Mouse (Mus musculus) liver, embryonic 11.5 days (tissue): Measurements from ENCODE around the gene Prlh. TPM values are rescaled to one million over a fixed set of nuclear protein-coding genes. Genes with fewer than 3 reads are reported as not detected.

ENCODE experiments used
- ATAC-seq: fragments of 200-750 bp; cut with Nextera tagmentation; replicated peaks from 2 replicates; pipeline ENCODE4 v1.8.0; 2017; ENCODE audit warnings: moderate number of reproducible peaks, mild to moderate bottlenecking, moderate TSS enrichment, moderate library complexity; ENCODE audit not compliant: low FRiP score
- DNase-seq: peaks from one replicate; pipeline ENCODE4 v3.0.0-alpha.2; 2017; ENCODE audit warnings: low spot score
- H3K27ac ChIP-seq: fragments of 300-500 bp; sonication (generic); 2 replicates; pipeline ENCODE4 v1.5.1; 2014; ENCODE audit warnings: mild to moderate bottlenecking, low read depth, low read length, control low read depth
- H3K27me3 ChIP-seq: fragments of 300-500 bp; sonication (generic); replicated peaks from 2 replicates; pipeline ENCODE4 v1.6.1; 2014; ENCODE audit warnings: low read length, mixed read lengths; ENCODE audit not compliant: control insufficient read depth, insufficient read depth
- H3K36me3 ChIP-seq: fragments of 300-500 bp; sonication (generic); 2 replicates; pipeline ENCODE4 v1.6.1; 2014; ENCODE audit warnings: mild to moderate bottlenecking, low read length, moderate library complexity, mixed read lengths; ENCODE audit not compliant: control insufficient read depth, insufficient read depth
- H3K4me1 ChIP-seq: fragments of 300-500 bp; sonication (generic); replicated peaks from 2 replicates; pipeline ENCODE4 v1.6.1; 2014; ENCODE audit warnings: low read length, mixed read lengths; ENCODE audit not compliant: control insufficient read depth, insufficient read depth
- H3K4me2 ChIP-seq: fragments of 300-500 bp; sonication (generic); 2 replicates; pipeline ENCODE4 v1.6.1; 2014; ENCODE audit warnings: mild to moderate bottlenecking, control low read depth, moderate library complexity
- H3K4me3 ChIP-seq: fragments of 300-500 bp; sonication (generic); 2 replicates; pipeline ENCODE4 v1.5.1; 2014; ENCODE audit warnings: low read depth, low read length, control low read depth
- H3K9ac ChIP-seq: fragments of 300-500 bp; sonication (generic); 2 replicates; pipeline ENCODE4 v1.6.1; 2014; ENCODE audit warnings: low read depth, low read length, control low read depth
- H3K9me3 ChIP-seq: fragments of 300-500 bp; sonication (generic); 2 replicates; pipeline ENCODE4 v1.6.1; 2016; ENCODE audit warnings: low read length, inconsistent platforms, mixed read lengths; ENCODE audit not compliant: control insufficient read depth
- WGBS: fragments of 180-500 bp; shearing (Covaris S2); extraction: QIAGEN DNeasy Blood & Tissue Kit; methylation state at CpG from one replicate; pipeline ENCODE4 v1.1.7; 2014; 5-methylcytosine and 5-hydroxymethylcytosine counted together
- polyA plus RNA-seq: library from polyadenylated mRNA; unstranded; fragments of >200 nt; fragmentation: Nextera tagmentation; extraction: Ambion mirVana; gene quantifications from 2 replicates; pipeline ENCODE4 v1.2.1, GENCODE M21; 2014

Gene Prlh
- polyA plus RNA-seq, 1 experiment from 2014 or later: not detected

DNA sequence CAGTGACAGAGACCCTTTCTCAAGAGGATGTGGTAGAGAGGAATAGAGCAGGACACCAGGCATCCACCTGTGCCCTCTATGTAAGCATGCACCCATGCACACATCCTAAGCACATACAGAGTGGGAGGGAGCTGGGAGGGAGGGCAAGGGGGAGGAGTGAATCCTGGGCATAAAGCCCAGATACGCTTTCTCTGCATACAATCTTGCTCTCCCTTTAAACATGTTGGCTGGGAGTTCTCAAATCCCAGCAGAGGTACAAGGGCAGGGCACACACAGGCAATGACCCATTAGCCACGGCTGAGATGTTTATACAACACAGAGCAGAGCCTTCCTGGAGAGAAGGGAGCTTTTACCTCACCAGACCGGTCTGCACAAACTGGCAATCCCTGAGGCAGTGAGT lies 10.1 kb downstream of the Prlh start:
- no peak for ATAC-seq
- no peak overlapping the region for H3K27ac ChIP-seq

DNA sequence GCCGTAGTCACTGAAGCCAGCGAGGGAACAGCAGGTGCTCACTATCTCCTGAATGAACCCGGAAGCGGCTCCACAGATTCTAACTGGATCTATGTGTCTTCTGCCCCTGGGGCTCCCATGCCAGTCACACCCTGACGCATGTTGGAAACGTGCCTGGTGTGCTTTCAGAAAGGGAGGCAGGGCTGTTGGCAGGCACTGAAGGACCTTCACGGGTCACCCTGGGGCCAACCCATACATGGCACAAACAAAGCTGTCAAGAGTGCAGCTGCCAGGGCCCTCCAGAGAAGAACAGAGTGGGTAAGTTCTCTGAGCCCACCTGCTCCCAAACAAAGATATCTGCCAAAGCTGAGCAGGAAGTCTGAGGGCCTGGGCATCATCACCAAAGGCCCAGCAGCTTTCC lies 14.7 kb downstream of the Prlh start:
- H3K9me3 ChIP-seq: no peaks in the 10 kb centered on the region
- H3K27ac ChIP-seq: no peak overlapping the region
- 75% methylated on average over 7 of the region's 7 CpGs for WGBS
- H3K4me2 ChIP-seq: no peak overlapping the region
- no peak for ATAC-seq
- no peak overlapping the region for H3K4me3 ChIP-seq
- H3K9ac ChIP-seq: no peak overlapping the region
- no peak for DNase-seq
- H3K36me3 ChIP-seq: no peaks in the 10 kb centered on the region
- H3K4me1 ChIP-seq: peaks cover 11% of the 10 kb centered on the region
- no peaks in the 10 kb centered on the region for H3K27me3 ChIP-seq

More for the DNA sequence above, 10.1 kb downstream of the Prlh start:
- WGBS: 44% methylated on average over 3 of the region's 3 CpGs
- no peak overlapping the region for H3K4me2 ChIP-seq
- H3K4me3 ChIP-seq: no peak overlapping the region
- no peaks in the 10 kb centered on the region for H3K36me3 ChIP-seq
- H3K4me1 ChIP-seq: 0 out of 2 replicates have a peak, but pooled peaks cover 3% of the 10 kb centered on the region
- no peak for DNase-seq
- no peak overlapping the region for H3K9ac ChIP-seq
- no peaks in the 10 kb centered on the region for H3K9me3 ChIP-seq
- H3K27me3 ChIP-seq: no peaks in the 10 kb centered on the region; the same call in 1 of the 2 replicates

DNA sequence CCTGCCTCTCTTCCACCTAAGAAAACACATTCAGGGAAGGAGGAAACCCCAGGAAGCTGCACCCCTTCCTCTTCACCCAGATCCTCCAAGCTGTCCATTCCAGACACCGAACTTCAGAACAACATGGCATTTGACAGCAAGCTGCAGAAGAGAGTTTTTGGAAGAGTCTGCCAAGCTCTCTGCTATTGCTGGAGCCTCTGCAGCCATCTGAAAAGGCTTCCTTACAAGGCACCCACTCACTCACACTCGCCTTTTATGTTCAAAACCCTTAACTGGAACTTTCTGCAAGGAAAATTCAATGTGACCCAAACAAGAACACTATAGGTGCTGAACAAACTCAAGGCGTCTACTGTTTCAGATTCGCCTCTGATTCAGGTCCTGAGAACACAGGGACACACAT lies 15.7 kb downstream of the Prlh start:
- DNase-seq (no peak), ATAC-seq (no peak)
- no peak overlapping the region for H3K4me3 ChIP-seq
- whole genome bisulfite sequencing: 73% methylated on average over 4 of the region's 4 CpGs
- H3K9ac ChIP-seq: no peak overlapping the region
- no peaks in the 10 kb centered on the region for H3K27me3 ChIP-seq
- H3K4me1 ChIP-seq: peaks cover 14% of the 10 kb centered on the region
- H3K36me3 ChIP-seq: no peaks in the 10 kb centered on the region
- no peaks in the 10 kb centered on the region for H3K9me3 ChIP-seq
- H3K4me2 ChIP-seq: peak overlapping the region; percentile 47
- H3K27ac ChIP-seq: no peak overlapping the region

DNA sequence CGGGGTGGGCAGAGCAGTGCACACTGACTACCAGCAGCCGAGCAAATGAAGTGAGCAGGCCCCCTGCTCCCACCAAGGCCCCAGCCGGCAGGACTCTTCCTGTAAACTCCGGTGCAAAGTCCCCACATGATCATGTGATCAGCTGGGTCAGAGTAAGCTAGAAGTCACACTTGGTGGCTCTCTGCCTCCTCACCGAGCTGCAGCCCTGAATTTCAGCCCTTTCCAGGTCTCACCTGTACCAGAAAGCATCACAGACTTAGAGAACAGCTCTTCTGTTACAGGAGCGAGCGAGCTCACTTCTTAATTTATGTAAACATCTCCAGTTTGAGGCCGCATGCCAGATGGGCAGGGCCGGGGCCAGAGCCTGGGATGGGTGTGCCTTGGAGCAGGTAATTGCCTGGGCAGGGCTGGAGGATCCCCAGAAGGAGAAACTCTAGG lies 16.5 kb downstream of the Prlh start, which contains the start of gene Rab17:
Gene Rab17, minus strand, starts transcription at position 315 of the 438 bp plus-strand sequence.
- Histone ChIP-seq H3K4me3 (peak within 1 kb of the TSS; percentile 29), H3K9me3 (no peaks in the 10 kb centered on the region), H3K4me1 (peaks cover 13% of the 10 kb centered on the region), H3K36me3 (no peaks in the 10 kb centered on the region), H3K4me2 (peak within 1 kb of the TSS; percentile 47), H3K27me3 (no peaks in the 10 kb centered on the region), H3K27ac (no peak within 1 kb of the TSS), H3K9ac (no peak within 1 kb of the TSS)
- no peak for DNase-seq
- 25% methylated on average over 9 of the region's 9 CpGs for WGBS
- 0 out of 2 replicates have a peak, but pooled peaks have one; percentile 27 for ATAC-seq

DNA sequence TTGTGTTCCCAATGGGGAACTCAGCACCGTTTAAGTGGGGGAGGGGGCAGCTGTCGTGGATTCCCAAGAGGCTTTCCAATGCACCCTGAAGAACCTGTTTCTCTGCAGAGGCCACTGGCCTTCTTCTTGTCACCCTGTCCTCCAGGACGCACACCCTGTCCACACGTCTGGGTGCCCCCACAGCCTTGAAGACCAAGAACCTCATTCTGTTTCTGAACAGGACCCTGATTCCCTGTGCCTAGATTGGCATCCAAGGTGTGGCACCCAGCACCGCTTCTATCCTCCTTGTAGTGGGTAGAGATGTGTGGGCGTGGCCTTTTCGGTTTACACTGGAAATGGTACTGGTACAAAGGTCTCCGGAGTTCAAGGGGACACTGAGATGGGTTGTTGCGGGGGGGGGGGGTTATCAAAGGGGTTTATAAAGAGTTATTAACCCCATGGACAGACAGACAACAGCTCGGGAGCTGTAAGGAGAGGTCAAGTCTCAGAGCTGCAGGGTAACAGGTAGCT lies 17.0 kb downstream of the Prlh start:
- 67% methylated on average over 10 of the region's 10 CpGs for WGBS
- no peak overlapping the region for H3K4me2 ChIP-seq
- H3K27ac ChIP-seq: no peak overlapping the region
- H3K4me3 ChIP-seq: no peak overlapping the region
- H3K9ac ChIP-seq: no peak overlapping the region
- DNase-seq (no peak), ATAC-seq (no peak)
- H3K9me3 ChIP-seq: no peaks in the 10 kb centered on the region
- no peaks in the 10 kb centered on the region for H3K27me3 ChIP-seq
- peaks cover 16% of the 10 kb centered on the region for H3K4me1 ChIP-seq
- no peaks in the 10 kb centered on the region for H3K36me3 ChIP-seq

DNA sequence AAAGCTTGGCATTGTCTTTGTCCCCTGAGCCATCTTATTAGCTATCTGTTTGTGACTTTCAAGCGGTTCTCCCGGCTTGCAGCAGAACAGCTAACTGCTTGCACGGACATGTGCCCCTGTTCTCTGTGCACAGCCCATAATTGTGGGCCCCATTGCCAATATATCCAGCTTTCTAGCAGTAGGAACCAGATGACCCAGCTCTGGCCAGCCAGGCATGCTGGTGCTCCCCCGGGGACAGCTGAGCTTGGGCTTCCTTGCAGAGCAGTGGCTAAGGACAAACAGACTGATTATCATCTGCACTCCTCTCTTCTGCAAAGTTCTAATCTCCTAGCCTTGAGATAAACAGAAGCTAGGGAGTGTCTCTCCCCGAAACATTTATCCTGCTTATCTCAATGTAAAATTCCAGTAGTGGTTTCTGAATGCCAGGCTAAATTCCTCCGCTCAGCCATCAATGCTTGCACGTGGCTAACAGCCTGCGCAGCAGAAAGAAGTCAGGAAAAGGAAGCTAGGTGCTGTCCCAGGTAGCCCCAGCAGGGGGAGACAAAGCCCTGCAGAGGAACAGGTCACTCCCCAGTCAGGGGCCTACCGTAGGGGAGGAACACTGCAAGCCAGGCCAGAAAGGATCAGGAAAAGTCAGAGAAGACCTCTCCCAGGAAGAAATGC lies 20.1 kb downstream of the Prlh start:
- no peak overlapping the region for H3K4me2 ChIP-seq
- DNase-seq: peak; percentile 88
- no peaks in the 10 kb centered on the region for H3K36me3 ChIP-seq
- H3K27ac ChIP-seq: no peak overlapping the region
- peaks cover 16% of the 10 kb centered on the region for H3K4me1 ChIP-seq
- H3K9me3 ChIP-seq: no peaks in the 10 kb centered on the region
- H3K9ac ChIP-seq: 0 out of 2 replicates have a peak overlapping the region, but pooled peaks have one; percentile 20
- no peak overlapping the region for H3K4me3 ChIP-seq
- 25% methylated on average over 9 of the region's 9 CpGs for WGBS
- H3K27me3 ChIP-seq: no peaks in the 10 kb centered on the region
- peak; percentile 58 for ATAC-seq

DNA sequence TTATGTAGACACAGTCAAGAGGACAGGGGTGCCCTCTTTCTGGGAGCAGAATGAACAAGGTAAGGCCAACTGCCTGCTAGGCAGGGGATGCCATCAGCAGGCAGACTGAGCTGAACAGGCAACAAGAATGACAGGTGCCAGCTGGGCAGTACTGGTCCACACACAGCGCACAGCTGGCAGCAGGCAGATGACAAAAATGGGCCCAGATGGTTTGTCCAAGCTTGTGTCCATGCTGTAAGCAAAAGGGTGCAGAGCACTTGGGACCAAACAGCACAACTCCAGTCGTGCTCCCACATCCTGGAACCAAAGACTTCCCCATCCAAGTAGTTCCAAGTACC lies 20.6 kb downstream of the Prlh start:
- no peak overlapping the region for H3K4me3 ChIP-seq
- no peaks in the 10 kb centered on the region for H3K36me3 ChIP-seq
- ATAC-seq: peak; percentile 37
- no peaks in the 10 kb centered on the region for H3K9me3 ChIP-seq
- WGBS: 83% methylated on average over 2 of the region's 2 CpGs
- H3K27me3 ChIP-seq: no peaks in the 10 kb centered on the region
- no peak for DNase-seq
- no peak overlapping the region for H3K27ac ChIP-seq
- H3K9ac ChIP-seq: 0 out of 2 replicates have a peak overlapping the region, but pooled peaks have one; percentile 20
- H3K4me2 ChIP-seq: no peak overlapping the region
- H3K4me1 ChIP-seq: peaks cover 16% of the 10 kb centered on the region

DNA sequence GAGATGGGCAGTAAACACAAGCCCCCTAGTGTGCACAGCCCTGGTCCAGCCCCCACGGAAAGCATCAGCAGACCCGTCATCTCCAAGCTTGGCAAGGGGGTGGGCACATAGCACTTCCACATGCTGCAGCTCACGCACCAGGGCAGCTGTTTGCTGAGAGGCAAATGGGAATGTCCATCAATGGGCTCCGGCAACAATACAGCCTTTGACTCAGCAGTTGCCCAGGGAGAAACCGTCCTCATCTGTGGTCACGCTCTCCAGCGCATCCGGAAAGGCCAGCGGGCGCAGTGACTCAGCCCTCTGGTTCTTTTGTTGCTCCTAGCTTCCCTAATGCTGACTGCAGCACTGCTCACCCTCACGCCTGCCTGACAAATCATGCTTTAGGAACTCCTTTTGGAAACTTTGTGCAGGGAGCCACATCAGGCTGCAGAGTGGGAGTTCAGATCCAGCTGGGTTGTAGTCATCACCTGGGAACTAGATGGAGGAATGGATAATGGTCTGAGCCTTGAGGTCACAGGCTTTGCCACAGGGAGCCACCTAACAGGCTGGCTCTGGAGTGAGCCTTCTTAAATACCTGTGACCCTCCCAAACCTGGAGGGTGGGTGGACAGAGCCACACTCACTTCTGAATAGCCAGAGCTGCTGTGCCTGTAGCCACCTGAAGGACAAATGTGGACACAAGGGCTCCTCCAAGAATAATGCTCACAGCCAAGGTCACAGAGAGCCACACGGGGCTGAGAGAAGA lies 22.2 kb downstream of the Prlh start:
- Histone ChIP-seq H3K36me3 (no peaks in the 10 kb centered on the region), H3K4me1 (peaks cover 8% of the 10 kb centered on the region), H3K27me3 (no peaks in the 10 kb centered on the region), H3K4me3 (no peak overlapping the region), H3K4me2 (no peak overlapping the region), H3K9ac (no peak overlapping the region), H3K9me3 (no peaks in the 10 kb centered on the region), H3K27ac (no peak overlapping the region)
- WGBS: 28% methylated on average over 12 of the region's 12 CpGs
- DNase-seq (no peak), ATAC-seq (peak; percentile 55)
